Mouse (Mus musculus) myocyte (in vitro differentiated cells): Measurements from ENCODE around the gene Sit1.

Experiments
- E2F4 ChIP-seq: IDR thresholded peaks from one replicate; pipeline ENCODE4 v1.6.1; 2011; ENCODE audit warnings: mild to moderate bottlenecking, control low read depth, moderate library complexity; ENCODE audit not compliant: insufficient read depth
- MAX ChIP-seq: IDR thresholded peaks from one replicate; pipeline ENCODE4 v1.6.1; 2011; ENCODE audit warnings: low read depth, mild to moderate bottlenecking, control low read depth
- MYOD1 ChIP-seq, 3 experiments: IDR thresholded peaks; one replicate each; pipeline ENCODE4 v1.6.1; 2011; ENCODE audit warnings: control low read depth in 2 of 3, low read depth in 2 of 3, mild to moderate bottlenecking in 2 of 3, moderate library complexity in 1 of 3; ENCODE audit not compliant: insufficient read length in 2 of 3, control insufficient read depth in 1 of 3
- POLR2A ChIP-seq: IDR thresholded peaks from one replicate; pipeline ENCODE4 v1.6.1; 2011; ENCODE audit warnings: low read depth, mild to moderate bottlenecking, control low read depth, moderate library complexity; ENCODE audit not compliant: insufficient read length
- TCF12 ChIP-seq: IDR thresholded peaks from one replicate; pipeline ENCODE4 v1.6.1; 2011; ENCODE audit warnings: mild to moderate bottlenecking, control low read depth; ENCODE audit not compliant: poor library complexity, insufficient read depth, severe bottlenecking

DNA sequence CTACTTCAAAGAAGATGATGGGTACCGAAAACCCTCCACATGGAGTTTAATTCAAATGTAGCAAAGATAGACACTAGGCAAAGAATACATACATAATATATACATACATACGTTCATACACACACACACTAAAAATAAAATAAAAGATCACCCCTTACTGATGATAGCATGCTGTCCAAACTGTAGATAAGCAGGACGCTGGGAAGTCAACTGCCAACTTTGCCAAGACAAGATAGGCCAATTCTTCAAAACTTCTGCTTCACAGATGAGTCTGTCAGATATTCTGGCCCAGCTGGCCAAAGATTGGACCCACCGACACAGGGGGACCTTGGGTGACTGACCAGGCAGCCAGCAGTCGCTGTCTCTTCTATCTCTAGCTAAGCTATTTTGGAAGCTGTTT lies 20.4 kb downstream of the Sit1 start:
- TF ChIP-seq MAX = no peak
- TF ChIP-seq E2F4 = no peak
- TF ChIP-seq POLR2A = no peak
- no peak for TF ChIP-seq MYOD1 (IDR thresholded peaks at IDR 0.05; ENCODE audit: control insufficient read depth in 1 of 3, insufficient read length in 2 of 3, low read depth in 2 of 3)
- TF ChIP-seq TCF12 = no peak
